8 mouse cellular contexts compared by ENCODE assay signal in the genomic region with DNA sequence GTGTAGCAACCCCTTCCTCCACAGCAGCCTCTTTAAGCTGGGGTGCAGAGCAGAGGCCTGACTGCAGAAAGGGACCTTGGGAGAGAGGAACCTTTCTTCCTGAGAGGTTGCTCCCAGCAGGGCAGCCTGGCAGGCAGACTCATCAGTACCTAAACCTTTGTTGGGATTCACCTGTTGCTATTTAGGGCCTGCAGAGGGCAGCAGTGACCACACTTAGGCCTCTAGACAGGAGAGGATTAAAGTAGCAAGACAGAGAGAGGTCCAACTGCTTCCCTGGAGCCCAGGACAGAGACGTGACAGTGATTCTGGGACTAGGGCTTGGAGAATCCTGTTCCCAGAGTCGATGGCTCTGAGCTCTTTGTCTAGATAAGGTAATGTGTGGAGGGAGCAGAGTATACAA. TPM values are rescaled to one million over a fixed set of nuclear protein-coding genes. Genes with fewer than 3 reads are reported as not detected.
DNase-seq lines count a peak whose midpoint lies in the region; ATAC-seq lines count a peak whose summit lies in the region.

No protein-coding gene starts in this region.

- DNase-seq in ovary, postnatal 36 days (ENCODE audit: low spot score): peak; percentile 33
- DNase-seq in ovary, postnatal 10 days (ENCODE audit: low spot score): no peak
- peak; percentile 44 to 50 for DNase-seq in adrenal gland, adult 18-20 months (ENCODE audit: low spot score in 2 of 2)
- DNase-seq in embryo, embryonic 10.5 days (ENCODE audit: low spot score): peak; percentile 88
- DNase-seq in naive thymus-derived CD4-positive, alpha-beta T cell, adult 2 months (ENCODE audit: low read depth): peak; percentile 87
- DNase-seq in frontal cortex, postnatal 14 days (ENCODE audit: low spot score in 2 of 2): no peak

- WGBS in limb, embryonic 13.5 days: 4% methylated on average over 2 of the region's 2 CpGs

- no peaks in the 10 kb centered on the region for H3K9me3 ChIP-seq in limb, embryonic 13.5 days

- H3K4me3 ChIP-seq in limb, embryonic 13.5 days: no peak overlapping the region

- no peaks in the 10 kb centered on the region for H3K36me3 ChIP-seq in limb, embryonic 13.5 days

- H3K4me1 ChIP-seq in limb, embryonic 13.5 days: no peaks in the 10 kb centered on the region

- no peak overlapping the region for H3K27ac ChIP-seq in limb, embryonic 13.5 days

- H3K9ac ChIP-seq in limb, embryonic 13.5 days: no peak overlapping the region

- peak; percentile 77 to 80 for ATAC-seq in hematopoietic stem cell, adult 5-6 weeks (replicated peaks in 1 of 2; ENCODE audit: insufficient read depth in 1 of 2, low FRiP score in 2 of 2, low TSS enrichment in 1 of 2, low read depth in 1 of 2, poor library complexity in 2 of 2, severe bottlenecking in 2 of 2)
- ATAC-seq in limb, embryonic 13.5 days (ENCODE audit: low FRiP score, low read depth): peak; percentile 46; the same call in 1 of the 2 replicates

- peaks cover 26% of the 10 kb centered on the region for H3K27me3 ChIP-seq in limb, embryonic 13.5 days

- no peak overlapping the region for H3K4me2 ChIP-seq in limb, embryonic 13.5 days (replicated peaks)

RNA-seq across cellular contexts. Expression of a gene that starts 7.5 kb away (rescaled TPM):
- total RNA-seq in adrenal gland, adult 18-20 months (2021): under 1 TPM; 0.56 to 0.83 TPM
- total RNA-seq in hematopoietic stem cell, adult 5-6 weeks (2017): 11.3 and 12.7 TPM in 2 replicates
- 0.84 and 1.0 TPM in 2 replicates for polyA plus RNA-seq in limb, embryonic 13.5 days (2015; fragmentation: Nextera tagmentation; extraction: Ambion mirVana)

RNA-seq across cellular contexts. Expression of a gene that starts 12.4 kb away (rescaled TPM):
- 1 to 10 TPM; 2.5 to 4.5 TPM for total RNA-seq in adrenal gland, adult 18-20 months (2021)
- 5.1 and 8.4 TPM in 2 replicates for total RNA-seq in hematopoietic stem cell, adult 5-6 weeks (2017)
- polyA plus RNA-seq in limb, embryonic 13.5 days (2015; fragmentation: Nextera tagmentation; extraction: Ambion mirVana): 11.3 and 12.7 TPM in 2 replicates

RNA-seq across cellular contexts. Expression of a gene that starts 41.2 kb away (rescaled TPM):
- total RNA-seq in adrenal gland, adult 18-20 months (2021): 10 to 100 TPM in 1 of 2 experiments, 1 to 10 TPM in 1; 9.2 to 10.5 TPM
- 14.4 and 15.8 TPM in 2 replicates for total RNA-seq in hematopoietic stem cell, adult 5-6 weeks (2017)
- polyA plus RNA-seq in limb, embryonic 13.5 days (2015; fragmentation: Nextera tagmentation; extraction: Ambion mirVana): 14.0 and 14.5 TPM in 2 replicates

RNA-seq across cellular contexts. Expression of a gene that starts 45.4 kb away (rescaled TPM):
- total RNA-seq in adrenal gland, adult 18-20 months (2021): 10 to 100 TPM in 1 of 2 experiments, 1 to 10 TPM in 1; 8.6 to 10.2 TPM
- 79.5 and 106 TPM in 2 replicates for total RNA-seq in hematopoietic stem cell, adult 5-6 weeks (2017)
- polyA plus RNA-seq in limb, embryonic 13.5 days (2015; fragmentation: Nextera tagmentation; extraction: Ambion mirVana): 0.96 and 1.3 TPM in 2 replicates

Comparison
In these comparisons a context has a peak if more than half of its experiments do, and no peak if none do; other contexts are left out.
1. DNase-seq: peak in ovary, postnatal 36 days (single experiment), adrenal gland, adult 18-20 months (2 of 2), embryo, embryonic 10.5 days (single experiment) and naive thymus-derived CD4-positive, alpha-beta T cell, adult 2 months (single experiment); none in ovary, postnatal 10 days (single experiment) and frontal cortex, postnatal 14 days (0 of 2).